Mouse (Mus musculus) right cerebral cortex, postnatal 25 days (tissue): Measurements from ENCODE around the gene Lad1.

Source experiments
- DNase-seq: peaks from one replicate; pipeline ENCODE4 v3.0.0; 2022

Lad1 gene

GRCm38 (mm10) chr1:135818481-135819086, at the start of gene Lad1:
Gene Lad1, plus strand, starts transcription at chr1:135818598.
- DNase-seq: peak; percentile 31

GRCm38 (mm10) chr1:135770237-135770636, 48.2 kb upstream of the Lad1 start:
- DNase-seq: no peak

- no peak for DNase-seq
These were observed 47.4 kb upstream of the Lad1 start for GRCm38 (mm10) chr1:135770896-135771572.

- no peak for DNase-seq
These were observed 46.8 kb upstream of the Lad1 start for GRCm38 (mm10) chr1:135771573-135771970.

- no peak for DNase-seq
These were observed 41.8 kb upstream of the Lad1 start for GRCm38 (mm10) chr1:135776596-135776995.

GRCm38 (mm10) chr1:135777046-135777445, 41.4 kb upstream of the Lad1 start:
- no peak for DNase-seq

GRCm38 (mm10) chr1:135778780-135779535, 39.4 kb upstream of the Lad1 start, which contains the start of gene Tnni1:
Gene Tnni1, plus strand, starts transcription at chr1:135779434.
- no peak for DNase-seq

- no peak for DNase-seq
These were observed 37.7 kb upstream of the Lad1 start for GRCm38 (mm10) chr1:135780649-135781048.

- peak; percentile 47 for DNase-seq
These were observed 37.2 kb upstream of the Lad1 start for GRCm38 (mm10) chr1:135781220-135781619.

- DNase-seq: no peak
These were observed 35.6 kb upstream of the Lad1 start for GRCm38 (mm10) chr1:135782816-135783215.

GRCm38 (mm10) chr1:135787799-135788198, 30.6 kb upstream of the Lad1 start:
- DNase-seq: peak; percentile 54

- DNase-seq: no peak
These were observed 29.7 kb upstream of the Lad1 start for GRCm38 (mm10) chr1:135788708-135789107.

GRCm38 (mm10) chr1:135789815-135790214, 28.6 kb upstream of the Lad1 start:
- no peak for DNase-seq

- no peak for DNase-seq
These were observed 26.1 kb upstream of the Lad1 start for GRCm38 (mm10) chr1:135792143-135792939.

- peak; percentile 80 for DNase-seq
These were observed 24.8 kb upstream of the Lad1 start for GRCm38 (mm10) chr1:135793370-135794215.

GRCm38 (mm10) chr1:135794216-135795134, 23.9 kb upstream of the Lad1 start:
- DNase-seq: no peak

- no peak for DNase-seq
These were observed 19.9 kb upstream of the Lad1 start for GRCm38 (mm10) chr1:135798492-135798891.

- DNase-seq: no peak
These were observed 19.2 kb upstream of the Lad1 start for GRCm38 (mm10) chr1:135799109-135799627.

- DNase-seq: no peak
These were observed 18.0 kb upstream of the Lad1 start for GRCm38 (mm10) chr1:135800192-135800950.

- no peak for DNase-seq
These were observed 10.9 kb upstream of the Lad1 start for GRCm38 (mm10) chr1:135807546-135807945.
